Mouse (Mus musculus) thymus, postnatal 25 days (tissue): Measurements from ENCODE around the gene Spag7.

ENCODE experiments used
- DNase-seq: peaks from one replicate; pipeline ENCODE4 v3.0.0; 2022

The Spag7 gene

DNA sequence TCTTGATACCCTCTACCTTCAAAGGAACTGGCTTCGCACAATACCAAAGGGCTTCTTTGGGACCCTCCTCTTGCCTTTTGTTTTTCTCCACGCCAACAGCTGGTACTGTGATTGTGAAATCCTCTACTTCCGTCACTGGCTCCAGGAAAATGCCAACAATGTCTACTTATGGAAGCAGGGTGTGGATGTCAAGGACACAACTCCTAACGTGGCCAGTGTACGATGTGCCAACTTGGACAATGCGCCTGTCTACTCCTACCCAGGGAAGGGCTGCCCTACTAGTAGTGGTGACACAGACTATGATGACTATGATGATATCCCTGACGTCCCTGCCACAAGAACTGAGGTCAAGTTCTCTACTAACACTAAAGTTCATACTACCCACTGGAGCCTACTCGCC, 29.2 kb downstream of the Spag7 start:
- no peak for DNase-seq

DNA sequence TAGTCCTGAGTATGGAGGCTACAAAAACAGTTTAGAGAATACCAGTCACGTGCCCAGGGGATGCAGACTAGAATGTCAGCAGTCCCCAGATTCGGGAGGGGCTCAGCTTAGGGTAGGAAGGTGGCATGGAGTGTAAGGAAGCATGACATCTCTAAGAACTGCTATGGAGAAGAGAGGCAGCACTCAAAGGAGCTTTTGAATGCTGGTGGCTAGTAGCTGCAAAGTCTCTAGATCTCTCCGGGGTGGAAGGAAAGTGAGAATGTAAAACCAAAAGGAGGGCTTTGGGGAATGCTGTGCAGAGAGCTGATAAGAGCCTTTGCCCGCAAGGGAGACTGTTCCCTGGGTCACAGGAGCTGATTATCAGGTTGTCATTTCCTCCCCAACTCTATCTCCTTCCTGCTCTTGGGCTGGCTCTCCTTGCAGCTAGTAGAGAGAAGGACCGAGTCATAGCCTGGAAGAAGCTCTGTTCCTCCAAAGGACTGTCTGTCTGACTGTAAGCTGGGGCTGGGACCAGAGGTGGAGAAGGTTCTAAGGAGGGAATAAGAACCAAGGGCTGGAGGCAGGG, 30.4 kb downstream of the Spag7 start, which contains the start of gene Gp1ba:
TSS of gene Gp1ba (plus strand) at position 409 of the 565 bp plus-strand sequence.
- no peak for DNase-seq

DNA sequence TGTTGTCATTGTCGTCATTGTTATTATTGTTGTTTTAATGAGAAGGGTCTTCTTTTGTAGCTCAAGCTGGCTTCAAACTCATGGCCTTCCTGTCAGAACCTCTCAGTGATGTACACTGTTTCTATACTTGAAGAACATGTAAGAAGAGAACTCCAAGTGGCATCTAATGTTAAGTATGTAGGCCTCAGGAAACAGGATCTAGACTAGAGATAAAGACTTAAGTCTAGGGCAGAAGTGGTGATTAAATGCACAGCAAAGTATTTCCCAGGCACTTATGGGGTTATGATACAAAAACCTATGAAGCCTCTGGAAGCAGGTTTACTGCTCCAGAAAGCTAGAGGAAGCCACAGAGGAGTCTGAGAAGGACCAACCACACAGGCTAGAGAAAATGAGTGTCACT, 30.9 kb downstream of the Spag7 start:
- DNase-seq, result no peak

DNA sequence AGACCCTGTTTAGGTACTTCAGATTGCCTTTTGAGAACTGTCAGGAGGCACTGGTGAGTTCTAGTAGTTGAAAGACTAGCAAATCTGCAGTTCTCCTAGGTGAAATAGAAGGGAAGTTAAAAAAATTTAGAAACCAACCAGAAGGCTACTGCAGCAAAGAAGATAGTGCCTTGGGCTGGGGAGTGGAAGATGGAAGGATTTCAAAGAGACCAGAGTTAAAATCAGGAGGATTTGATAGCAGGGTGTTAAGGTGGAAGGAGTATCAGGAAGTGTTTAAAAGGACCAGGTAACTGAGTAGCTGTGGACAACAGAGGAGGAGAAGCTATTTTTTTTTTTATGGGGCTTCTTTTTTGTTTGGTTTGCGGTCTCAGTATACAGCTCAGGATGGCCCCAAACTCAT, 31.5 kb downstream of the Spag7 start:
- DNase-seq, result no peak

DNA sequence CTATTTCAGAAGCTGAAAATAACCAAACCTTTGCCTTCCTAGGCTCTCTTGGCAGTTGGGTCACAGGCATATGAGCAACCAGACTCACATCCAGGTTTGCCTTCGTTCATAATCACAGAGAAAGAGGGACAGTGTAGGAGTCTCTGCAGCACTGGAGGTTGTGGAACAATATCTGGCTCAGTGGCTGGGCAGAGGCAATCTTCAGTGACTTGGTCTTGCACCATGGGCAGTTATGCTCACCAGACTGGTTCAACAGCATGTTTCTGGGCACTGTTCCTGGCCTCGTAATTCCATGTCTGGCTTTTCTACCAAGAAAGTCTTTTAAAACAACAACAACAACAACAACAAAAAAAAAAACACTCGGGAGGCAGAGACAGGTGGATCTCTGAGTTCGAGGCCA, 33.6 kb downstream of the Spag7 start:
- DNase-seq, result no peak

DNA sequence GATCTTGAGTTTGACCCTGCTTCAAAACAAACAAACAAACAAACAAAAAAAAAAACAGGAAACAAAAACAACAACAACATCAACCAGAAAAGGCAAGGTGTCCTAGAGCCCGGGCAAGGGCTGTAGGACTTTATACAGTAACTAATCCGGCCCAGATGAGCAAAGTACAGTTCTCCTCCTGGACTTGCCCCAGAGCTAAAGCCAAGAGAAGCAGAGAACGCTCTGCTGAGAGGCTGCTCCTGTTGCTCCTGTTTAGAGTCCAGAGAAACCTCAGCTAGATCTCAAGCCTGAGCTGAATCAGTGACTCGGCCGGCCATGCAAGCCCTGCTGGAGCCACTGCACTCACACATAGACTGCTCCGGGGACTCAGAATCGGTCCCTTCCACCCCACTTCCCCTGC, 39.1 kb downstream of the Spag7 start:
- no peak for DNase-seq

DNA sequence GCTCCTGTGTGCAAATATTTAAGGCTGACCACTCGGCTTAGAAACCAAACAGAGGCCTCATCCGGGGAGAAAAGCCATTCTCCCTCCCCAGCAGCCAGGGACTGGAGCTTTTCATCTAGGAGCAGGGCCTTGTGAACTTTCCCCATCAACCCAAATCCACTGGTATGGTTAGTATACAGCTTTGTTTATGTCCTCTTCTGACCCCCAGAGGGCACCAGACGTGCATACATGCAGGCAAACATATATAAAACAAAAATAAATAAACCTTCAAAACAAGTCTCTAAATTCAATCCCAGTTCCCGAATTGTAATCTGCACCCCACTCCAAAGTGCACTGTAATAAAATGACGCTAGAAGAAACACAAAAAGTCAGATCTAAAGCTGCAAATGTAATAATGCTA, 39.7 kb downstream of the Spag7 start:
- DNase-seq, result peak; percentile 43

DNA sequence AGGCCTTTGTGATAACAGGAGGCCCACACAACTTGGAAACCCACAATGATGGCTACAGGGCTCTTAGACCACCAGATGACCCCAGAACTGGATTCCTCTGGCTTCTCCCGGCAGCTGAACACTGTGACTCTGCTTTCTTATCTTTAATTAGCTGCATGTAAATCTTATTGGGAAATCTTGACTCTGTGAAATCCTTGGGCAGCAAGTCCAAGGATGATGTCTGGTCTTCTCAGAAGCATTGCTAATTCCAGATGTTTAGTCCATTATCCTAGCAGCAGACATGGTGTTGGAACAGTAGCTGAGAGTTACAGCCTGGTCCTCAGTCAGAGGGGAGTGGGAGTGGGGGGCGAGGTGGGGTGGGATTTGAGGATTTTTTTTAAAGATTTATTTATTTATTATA, 40.8 kb downstream of the Spag7 start:
- no peak for DNase-seq

DNA sequence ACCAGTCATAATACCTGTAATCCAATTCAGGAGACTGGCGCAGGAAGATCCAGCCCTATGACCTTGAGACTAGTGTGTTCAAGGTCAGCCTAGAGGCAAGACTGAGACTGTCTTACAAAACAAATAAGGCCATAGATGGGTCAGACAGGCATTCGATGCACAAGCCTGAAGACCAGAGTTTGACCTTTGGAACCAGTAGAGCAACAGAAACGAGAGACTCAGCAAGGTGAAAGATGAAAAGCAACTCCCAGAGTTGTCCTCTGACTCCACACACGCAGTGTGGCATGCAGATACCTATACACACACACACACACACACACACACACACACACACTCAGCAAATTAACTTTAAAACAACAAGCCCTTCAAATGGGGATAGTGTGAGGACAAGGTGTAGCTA, 42.3 kb downstream of the Spag7 start:
- no peak for DNase-seq

DNA sequence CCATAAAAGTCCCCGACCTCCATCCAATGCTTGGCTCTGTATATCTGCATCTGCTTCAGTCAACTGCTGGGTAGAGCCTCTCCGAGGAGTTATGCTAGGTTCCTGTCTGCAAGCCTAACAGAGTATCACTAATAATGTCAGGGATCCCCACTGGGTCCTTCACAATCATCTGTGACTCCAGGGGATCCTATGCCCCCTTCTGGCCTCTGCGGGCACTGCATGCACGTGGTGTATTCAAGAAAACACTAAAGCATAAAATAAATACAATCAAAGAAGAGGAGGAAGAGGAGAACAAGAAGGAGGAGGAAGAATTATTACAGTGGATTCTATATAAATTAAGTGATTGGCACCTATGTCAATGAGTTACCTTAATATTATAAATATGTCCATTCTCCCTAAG, 43.7 kb downstream of the Spag7 start:
- DNase-seq, result peak; percentile 64

DNA sequence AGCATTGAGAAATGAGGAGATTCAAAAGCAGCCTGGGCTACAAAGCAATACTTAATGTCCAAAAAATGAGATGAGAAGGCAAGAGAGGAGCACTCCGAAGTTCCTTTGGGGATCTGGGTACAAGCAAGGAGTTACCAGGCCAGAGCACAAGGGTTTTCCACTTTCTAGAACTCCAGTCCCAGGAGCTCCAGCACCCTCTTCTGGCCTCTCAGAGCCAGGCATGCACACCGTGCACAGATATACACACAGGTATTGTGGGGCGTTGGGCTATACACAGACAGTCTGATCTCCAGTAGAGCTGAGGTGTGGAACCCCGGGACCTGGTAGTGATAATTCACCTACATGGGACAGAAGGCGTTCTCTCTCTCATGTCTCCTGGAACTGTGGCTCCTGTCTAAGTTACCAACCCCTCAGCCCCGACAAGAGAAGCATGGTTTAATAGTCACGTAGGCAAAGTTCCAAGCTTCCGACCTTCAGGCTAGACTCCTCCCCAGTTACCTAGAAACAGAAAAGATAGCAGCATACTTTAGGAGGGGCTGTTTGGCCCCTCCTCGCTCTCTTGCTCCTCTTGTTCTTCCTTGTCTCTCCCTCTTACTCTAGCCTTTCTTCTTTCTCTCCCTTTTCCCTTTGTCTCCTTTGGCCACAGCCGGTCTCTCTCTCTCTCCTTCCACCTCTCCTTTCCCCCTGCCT, 46.0 kb downstream of the Spag7 start:
- no peak for DNase-seq

DNA sequence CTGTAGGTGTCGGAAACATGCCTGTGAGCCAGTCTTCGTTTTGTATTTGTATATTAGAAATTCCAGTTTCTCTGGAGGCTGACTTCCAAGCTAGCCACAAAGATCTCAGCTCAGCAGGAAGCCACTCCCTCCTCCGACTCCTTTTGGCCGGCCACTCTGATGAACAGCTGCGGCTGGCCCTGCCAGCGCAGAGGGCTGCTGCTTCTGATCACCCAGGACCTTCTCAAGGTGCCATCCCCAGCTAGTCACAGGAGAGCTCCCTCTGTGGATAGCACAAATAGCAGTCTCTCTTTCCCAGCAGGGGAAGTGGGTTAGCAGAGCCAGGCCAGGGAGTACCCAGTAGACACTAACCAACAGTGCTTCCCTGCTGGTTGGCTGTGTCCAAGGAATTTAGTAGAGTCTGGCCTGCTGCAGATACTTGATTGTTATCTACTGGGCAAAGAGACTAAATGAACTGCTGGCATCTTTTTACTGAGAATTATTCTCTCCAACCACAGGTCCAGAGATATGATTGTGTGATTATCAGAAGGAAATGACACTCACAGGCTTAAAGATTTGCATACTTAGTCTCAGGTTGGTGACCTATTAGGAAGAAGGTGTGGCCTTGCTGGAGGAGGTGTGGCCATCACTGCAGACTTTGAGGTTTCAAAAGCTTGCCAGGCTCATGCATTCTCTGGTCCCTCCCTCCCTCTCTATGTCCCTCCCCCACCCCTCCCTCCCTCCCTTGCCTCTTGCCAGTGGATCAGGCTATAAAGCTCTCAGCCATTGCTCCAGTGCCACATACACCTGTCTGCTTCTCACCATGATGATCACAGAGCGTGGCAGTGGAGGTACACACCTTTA, 47.0 kb downstream of the Spag7 start:
- no peak for DNase-seq

DNA sequence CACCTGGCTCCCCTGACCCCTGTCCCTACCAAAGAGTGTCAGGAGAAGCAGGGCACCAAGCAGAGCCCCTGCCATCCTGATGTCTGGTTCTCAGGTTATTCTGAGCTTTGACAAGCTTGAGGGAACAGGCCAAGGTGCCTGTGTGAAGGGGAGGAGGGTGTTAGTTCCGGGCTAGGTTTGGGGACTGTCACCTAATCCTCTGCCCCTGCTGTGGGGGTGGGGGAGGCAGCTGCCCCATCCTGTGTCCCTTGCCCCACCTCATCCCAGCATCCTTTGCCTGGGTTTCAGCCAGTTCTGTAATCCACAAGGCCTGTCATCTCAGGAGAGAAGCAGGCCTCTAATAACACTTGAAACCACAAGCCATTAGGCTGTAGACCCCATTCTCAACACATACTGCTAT, 50.1 kb downstream of the Spag7 start, which contains the start of gene Chrne:
TSS of gene Chrne (minus strand) at position 116 of the 400 bp plus-strand sequence.
- no peak for DNase-seq

DNA sequence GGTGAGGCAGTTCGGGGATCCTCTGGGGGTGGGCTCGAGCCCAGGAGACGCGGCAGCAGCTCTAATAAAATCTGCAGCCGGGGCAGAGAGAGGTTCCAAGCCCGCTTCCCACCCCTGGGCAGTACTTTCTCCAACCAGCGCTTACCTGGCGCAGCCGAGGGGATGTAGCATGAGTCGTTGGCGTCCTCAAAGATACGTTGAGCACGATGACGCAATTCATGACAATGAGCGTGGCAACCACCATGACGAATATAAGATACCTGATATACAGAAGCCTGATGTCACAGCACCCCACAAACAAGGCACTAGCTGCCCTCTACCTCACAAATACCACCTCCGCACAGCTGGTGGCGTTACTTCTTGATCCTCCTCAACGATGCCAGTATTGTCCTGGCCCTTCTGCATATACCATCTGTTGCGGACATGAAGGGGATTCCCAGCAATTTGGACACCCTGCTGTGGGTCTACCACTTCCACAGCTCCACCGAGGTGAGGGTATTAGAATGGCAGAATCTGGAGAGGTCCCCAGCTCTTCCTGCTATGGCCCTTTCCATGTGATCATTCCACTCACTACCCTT, 53.6 kb downstream of the Spag7 start, which contains the start of gene 4930544D05Rik:
TSS of gene 4930544D05Rik (plus strand) at position 333 of the 578 bp plus-strand sequence.
- no peak for DNase-seq

DNA sequence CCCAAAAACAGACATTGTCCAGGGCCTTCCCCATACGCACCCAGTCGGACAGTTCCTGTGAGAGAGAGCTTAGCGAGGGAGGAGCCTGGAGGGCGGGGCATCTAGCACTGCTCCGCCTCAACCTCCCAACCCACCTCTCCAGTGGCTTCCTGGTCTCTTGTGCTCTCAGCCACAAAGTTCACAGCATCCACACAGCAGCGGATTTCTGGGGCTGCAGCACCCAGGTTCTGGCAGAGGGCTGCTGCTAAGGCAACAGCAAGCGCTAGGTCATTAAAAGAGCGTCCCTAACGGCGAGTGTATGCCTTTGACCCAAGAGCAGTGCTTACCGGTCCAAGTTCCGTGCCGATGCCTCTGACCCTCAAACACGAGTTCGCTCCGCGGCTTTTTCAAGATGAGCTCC, 54.1 kb downstream of the Spag7 start:
- DNase-seq, result peak; percentile 82
